Mouse (Mus musculus): ENCODE measurements around the gene Ephb1.

The Ephb1 gene

GRCm38 (mm10) chr9:102243296-102243695 lies 111.2 kb downstream of the Ephb1 start:
- no peak for DNase-seq

- no peak for DNase-seq
Measured at GRCm38 (mm10) chr9:102241546-102241945, 112.9 kb downstream of the Ephb1 start.

- no peak for DNase-seq
Measured at GRCm38 (mm10) chr9:102240215-102240614, 114.3 kb downstream of the Ephb1 start.

GRCm38 (mm10) chr9:102235444-102235951 lies 119.0 kb downstream of the Ephb1 start:
- DNase-seq, result no peak

GRCm38 (mm10) chr9:102231248-102231647 lies 123.2 kb downstream of the Ephb1 start:
- no peak for DNase-seq

GRCm38 (mm10) chr9:102216746-102217566 lies 137.5 kb downstream of the Ephb1 start:
- no peak for DNase-seq

GRCm38 (mm10) chr9:102212036-102212383 lies 142.5 kb downstream of the Ephb1 start:
- no peak for DNase-seq

GRCm38 (mm10) chr9:102211296-102212035 lies 143.0 kb downstream of the Ephb1 start:
- no peak for DNase-seq

GRCm38 (mm10) chr9:102205518-102205917 lies 149.0 kb downstream of the Ephb1 start:
- no peak for DNase-seq

- DNase-seq, result no peak
Measured at GRCm38 (mm10) chr9:102201867-102202266, 152.6 kb downstream of the Ephb1 start.

- DNase-seq, result no peak
Measured at GRCm38 (mm10) chr9:102196856-102197255, 157.6 kb downstream of the Ephb1 start.

GRCm38 (mm10) chr9:102194063-102194462 lies 160.4 kb downstream of the Ephb1 start:
- no peak for DNase-seq

GRCm38 (mm10) chr9:102192724-102193685 lies 161.5 kb downstream of the Ephb1 start:
- DNase-seq, result no peak

- no peak for DNase-seq
Measured at GRCm38 (mm10) chr9:102190058-102190457, 164.4 kb downstream of the Ephb1 start.

GRCm38 (mm10) chr9:102189406-102189805 lies 165.1 kb downstream of the Ephb1 start:
- DNase-seq, result peak; percentile 95

GRCm38 (mm10) chr9:102183663-102184274 lies 170.7 kb downstream of the Ephb1 start:
- DNase-seq, result no peak

GRCm38 (mm10) chr9:102181810-102182490 lies 172.5 kb downstream of the Ephb1 start:
- DNase-seq, result no peak

- no peak for DNase-seq
Measured at GRCm38 (mm10) chr9:102181276-102181675, 173.2 kb downstream of the Ephb1 start.

GRCm38 (mm10) chr9:102180486-102180885 lies 174.0 kb downstream of the Ephb1 start:
- no peak for DNase-seq

- DNase-seq, result no peak
Measured at GRCm38 (mm10) chr9:102180070-102180469, 174.4 kb downstream of the Ephb1 start.

- no peak for DNase-seq
Measured at GRCm38 (mm10) chr9:102169706-102170105, 184.8 kb downstream of the Ephb1 start.

GRCm38 (mm10) chr9:102155876-102156275 lies 198.6 kb downstream of the Ephb1 start:
- no peak for DNase-seq

Data from heart, adult 11 months (tissue).